ENCODE assay signal across 8 mouse cellular contexts in the genomic region with DNA sequence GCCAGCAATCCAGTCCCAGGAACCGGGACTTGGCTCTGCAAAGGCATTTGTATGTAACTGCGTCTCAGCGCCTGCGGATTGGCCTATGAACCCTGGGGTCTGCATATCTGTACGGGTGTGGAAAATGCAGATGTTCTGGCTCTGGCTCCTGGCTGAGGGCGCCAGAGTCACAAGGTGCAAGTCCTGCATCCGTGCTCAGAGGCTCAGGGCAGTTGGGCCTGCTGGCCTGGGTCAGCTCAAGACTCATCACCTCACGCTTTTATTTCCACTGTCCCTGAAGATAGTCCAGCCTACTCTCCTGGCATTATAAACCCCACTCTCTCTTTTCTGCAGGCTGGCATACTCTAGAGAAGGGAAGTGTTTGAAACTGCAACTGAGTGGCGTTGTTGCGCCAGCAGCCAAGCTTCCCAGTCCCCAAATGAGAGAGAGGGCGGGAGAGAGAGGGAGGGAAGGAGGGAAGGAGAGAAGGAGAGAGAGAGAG. TPM values are rescaled to one million over a fixed set of nuclear protein-coding genes. Genes with fewer than 3 reads are reported as not detected.
DNase-seq lines count a peak whose midpoint lies in the region; ATAC-seq and TF ChIP-seq lines count a peak whose summit lies in the region.

No protein-coding gene starts in this region.

- no peak overlapping the region for H3K27ac ChIP-seq in heart, adult 2 months
- no peak overlapping the region for H3K27ac ChIP-seq in brown adipose tissue, adult 24 weeks (replicated peaks; ENCODE audit: low read depth, low read length)
- H3K27ac ChIP-seq in kidney, adult 2 months (ENCODE audit: insufficient read depth, low read depth, low read length) = no peak overlapping the region
- H3K27ac ChIP-seq in limb, embryonic 15.5 days = peak overlapping the region; percentile 63; the same call in 1 of the 2 replicates

- no peak for TF ChIP-seq EP300 in heart, adult 2 months (IDR thresholded peaks at IDR 0.05; ENCODE audit: insufficient read depth, low read depth, low read length)

- H3K9me3 ChIP-seq in limb, embryonic 15.5 days = no peaks in the 10 kb centered on the region

- H3K79me2 ChIP-seq in heart, adult 2 months (replicated peaks; ENCODE audit: control insufficient read depth, insufficient read depth, low read length) = no peaks in the 10 kb centered on the region

- TF ChIP-seq CTCF in heart, adult 2 months (IDR thresholded peaks at IDR 0.05) = no peak
- no peak for TF ChIP-seq CTCF in kidney, adult 2 months (conservative IDR thresholded peaks at IDR 0.05; ENCODE audit: insufficient read depth, insufficient read length, low read depth, low read length)

- peaks cover 31% of the 10 kb centered on the region for H3K27me3 ChIP-seq in heart, adult 2 months (ENCODE audit: control insufficient read depth, insufficient read depth, low read length)
- peaks cover 16% of the 10 kb centered on the region for H3K27me3 ChIP-seq in kidney, adult 2 months (replicated peaks; ENCODE audit: control insufficient read depth, insufficient read depth, low read length)
- H3K27me3 ChIP-seq in limb, embryonic 15.5 days = peaks cover 42% of the 10 kb centered on the region

- H3K9ac ChIP-seq in heart, adult 2 months (ENCODE audit: low read depth, low read length) = no peak overlapping the region
- H3K9ac ChIP-seq in limb, embryonic 15.5 days = no peak overlapping the region

- 6% methylated on average over 11 of the region's 11 CpGs for WGBS in heart, adult 2 months
- 5% methylated on average over 10 of the region's 11 CpGs for whole genome bisulfite sequencing in kidney, adult 2 months
- 1% methylated on average over 11 of the region's 11 CpGs for WGBS in limb, embryonic 15.5 days

- peaks cover 2% of the 10 kb centered on the region; the same call in 1 of the 2 replicates for H3K4me1 ChIP-seq in heart, adult 2 months (ENCODE audit: control insufficient read depth, insufficient read depth, low read length)
- H3K4me1 ChIP-seq in brown adipose tissue, adult 24 weeks (ENCODE audit: control insufficient read depth, insufficient read depth, insufficient read length, low read length) = no peaks in the 10 kb centered on the region
- no peaks in the 10 kb centered on the region for H3K4me1 ChIP-seq in kidney, adult 2 months (ENCODE audit: control insufficient read depth, insufficient read depth, low read length)
- H3K4me1 ChIP-seq in limb, embryonic 15.5 days = peaks cover 31% of the 10 kb centered on the region

- intact Hi-C loops in heart, adult 2 months (cut with DNase I) = no loop called here

- no peak overlapping the region for H3K4me3 ChIP-seq in heart, adult 2 months
- peak overlapping the region; percentile 26; the same call in 1 of the 2 replicates for H3K4me3 ChIP-seq in brown adipose tissue, adult 24 weeks (ENCODE audit: insufficient read depth, low read depth, low read length)
- H3K4me3 ChIP-seq in kidney, adult 2 months (ENCODE audit: insufficient read depth, low read depth, low read length) = 0 out of 2 replicates have a peak overlapping the region, but pooled peaks have one; percentile 47
- peak overlapping the region; percentile 71 for H3K4me3 ChIP-seq in limb, embryonic 15.5 days

- peak; percentile 22 to 34 for DNase-seq in heart, adult 2 months
- DNase-seq in heart, adult 9 months (ENCODE audit: low spot score in 2 of 2) = no peak
- DNase-seq in frontal cortex, postnatal 14 days (ENCODE audit: low spot score in 2 of 2) = peak; percentile 12 to 20
- DNase-seq in kidney, adult 2 months = peak; percentile 55
- peak; percentile 59 to 67 for DNase-seq in right cerebral cortex, postnatal 10 days (ENCODE audit: low spot score in 2 of 2)
- no peak for DNase-seq in thymus, postnatal 4 days

- no peaks in the 10 kb centered on the region for H3K36me3 ChIP-seq in heart, adult 2 months (ENCODE audit: control insufficient read depth, insufficient read depth, low read length)
- no peaks in the 10 kb centered on the region for H3K36me3 ChIP-seq in kidney, adult 2 months (ENCODE audit: control insufficient read depth, insufficient read depth, low read length)
- no peaks in the 10 kb centered on the region for H3K36me3 ChIP-seq in limb, embryonic 15.5 days

- ATAC-seq in limb, embryonic 15.5 days (ENCODE audit: insufficient number of reproducible peaks, low FRiP score, low TSS enrichment, low read depth) = 0 out of 2 replicates have a peak, but pooled peaks have one; percentile 33

- TF ChIP-seq POLR2A in heart, adult 2 months (IDR thresholded peaks at IDR 0.05; ENCODE audit: insufficient read depth, low read depth, low read length) = no peak
- no peak for TF ChIP-seq POLR2A in kidney, adult 2 months (IDR thresholded peaks at IDR 0.05; ENCODE audit: low read depth, low read length)

- H3K4me2 ChIP-seq in limb, embryonic 15.5 days = peak overlapping the region; percentile 72

RNA-seq across cellular contexts. Expression of a gene that starts 3.3 kb away (rescaled TPM):
- under 1 TPM; 0.10 to 0.64 TPM for total RNA-seq in heart, adult 2 months (2021)
- polyA plus RNA-seq in heart, adult 2 months (2012; rRNA removed) = 0.02 and 0.18 TPM in 2 replicates
- not detected in 2 replicates for polyA plus RNA-seq in brown adipose tissue, adult 24 weeks (2012; ENCODE audit: insufficient read depth, insufficient read length, missing spikeins)
- polyA plus RNA-seq in kidney, adult 2 months (2012; rRNA removed) = 0.11 and 0.14 TPM in 2 replicates
- polyA plus RNA-seq in limb, embryonic 15.5 days (2015; fragmentation: Nextera tagmentation; extraction: Ambion mirVana) = 4.2 and 5.0 TPM in 2 replicates

Comparison
In these comparisons a context has a peak if more than half of its experiments do, and no peak if none do; other contexts are left out.
1. DNase-seq: peak in heart, adult 2 months (2 of 2), frontal cortex, postnatal 14 days (2 of 2), kidney, adult 2 months (single experiment) and right cerebral cortex, postnatal 10 days (2 of 2); none in heart, adult 9 months (0 of 2) and thymus, postnatal 4 days (single experiment).